In the genomic region with DNA sequence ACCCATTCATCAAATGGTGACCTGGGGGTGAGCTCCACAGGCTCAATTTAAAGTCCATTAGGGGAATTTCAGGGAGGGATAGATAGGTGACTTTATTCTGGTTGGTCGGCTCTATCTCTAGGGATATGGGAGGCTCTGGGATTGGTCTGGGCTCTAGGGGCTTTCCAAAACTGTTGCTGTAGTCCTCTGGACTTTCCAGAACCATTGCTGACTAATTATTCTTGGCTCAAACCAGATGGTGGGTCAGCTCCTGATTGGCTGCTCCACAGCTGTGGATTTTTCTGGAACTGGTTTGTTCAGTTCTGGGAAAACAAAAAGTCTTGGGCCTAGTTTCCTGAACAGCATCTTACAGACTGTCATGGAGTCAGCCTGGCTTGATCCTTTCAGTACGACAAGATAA, we compare ENCODE assay signal across 30 mouse cellular contexts.
DNase-seq lines count a peak whose midpoint lies in the region; ATAC-seq lines count a peak whose summit lies in the region.
"Had no signal": no experiment of that assay in that cellular context is flagged by ENCODE, and none has a peak within 500 bp of the region (broad histone marks: within the 10 kb centered on the region; RNA-seq: fewer than 3 reads in every experiment).

No protein-coding gene starts in this region.

- no peaks in the 10 kb centered on the region for H3K4me1 ChIP-seq in heart, embryonic 12.5 days (replicated peaks)
- H3K4me1 ChIP-seq in kidney, embryonic 16.5 days (ENCODE audit: insufficient read depth, low read length): no peaks in the 10 kb centered on the region
- no peaks in the 10 kb centered on the region for H3K4me1 ChIP-seq in hindbrain, embryonic 12.5 days
- H3K4me1 ChIP-seq: embryonic facial prominence, embryonic 12.5 days; embryonic facial prominence, embryonic 15.5 days; forebrain, embryonic 10.5 days; forebrain, embryonic 13.5 days; hindbrain, embryonic 10.5 days had no signal

- no peaks in the 10 kb centered on the region for H3K9me3 ChIP-seq in heart, embryonic 12.5 days (replicated peaks)
- H3K9me3 ChIP-seq in kidney, embryonic 16.5 days (ENCODE audit: low read length): no peaks in the 10 kb centered on the region
- H3K9me3 ChIP-seq in hindbrain, embryonic 12.5 days (replicated peaks): no peaks in the 10 kb centered on the region
- H3K9me3 ChIP-seq: embryonic facial prominence, embryonic 12.5 days; embryonic facial prominence, embryonic 15.5 days; forebrain, embryonic 10.5 days; forebrain, embryonic 13.5 days; hindbrain, embryonic 10.5 days had no signal

- WGBS in heart, embryonic 12.5 days: 85% methylated on average over 2 of the region's 2 CpGs
- WGBS in kidney, embryonic 16.5 days: 87% methylated on average over 2 of the region's 2 CpGs
- WGBS in hindbrain, embryonic 12.5 days: 82% methylated on average over 2 of the region's 2 CpGs

- no peak for ATAC-seq in heart, embryonic 12.5 days (ENCODE audit: insufficient number of reproducible peaks, low FRiP score)
- ATAC-seq in kidney, embryonic 16.5 days (ENCODE audit: low FRiP score, low TSS enrichment): 0 out of 2 replicates have a peak, but pooled peaks have one; percentile 19
- no peak for ATAC-seq in hindbrain, embryonic 12.5 days (ENCODE audit: low FRiP score)
- ATAC-seq: CD4-positive, CD25-positive, alpha-beta regulatory T cell, adult 4 months; forebrain, embryonic 13.5 days; forebrain, embryonic 16.5 days; hindbrain, postnatal 0 days; inflammation-experienced regulatory T-cells, adult 6 months; intestine, embryonic 16.5 days; Patski had no signal

- H3K27ac ChIP-seq in heart, embryonic 12.5 days (ENCODE audit: poor library complexity, severe bottlenecking): no peak overlapping the region
- H3K27ac ChIP-seq in kidney, embryonic 16.5 days (ENCODE audit: low read length): no peak overlapping the region
- H3K27ac ChIP-seq in hindbrain, embryonic 12.5 days: no peak overlapping the region
- H3K27ac ChIP-seq: embryonic facial prominence, embryonic 12.5 days; embryonic facial prominence, embryonic 15.5 days; forebrain, embryonic 10.5 days; forebrain, embryonic 13.5 days; hindbrain, embryonic 10.5 days; hindbrain, embryonic 14.5 days; hindbrain, postnatal 0 days had no signal

- H3K4me2 ChIP-seq in heart, embryonic 12.5 days: no peak overlapping the region
- no peak overlapping the region for H3K4me2 ChIP-seq in kidney, embryonic 16.5 days (replicated peaks; ENCODE audit: low read depth, low read length)
- H3K4me2 ChIP-seq in hindbrain, embryonic 12.5 days (replicated peaks): no peak overlapping the region
- H3K4me2 ChIP-seq: embryonic facial prominence, embryonic 12.5 days; embryonic facial prominence, embryonic 15.5 days; forebrain, embryonic 13.5 days; hindbrain, embryonic 14.5 days had no signal

- no peaks in the 10 kb centered on the region for H3K36me3 ChIP-seq in heart, embryonic 12.5 days
- H3K36me3 ChIP-seq in kidney, embryonic 16.5 days (ENCODE audit: insufficient read depth, low read length): no peaks in the 10 kb centered on the region
- H3K36me3 ChIP-seq in hindbrain, embryonic 12.5 days: no peaks in the 10 kb centered on the region
- H3K36me3 ChIP-seq: embryonic facial prominence, embryonic 12.5 days; embryonic facial prominence, embryonic 15.5 days; forebrain, embryonic 10.5 days; hindbrain, embryonic 10.5 days had no signal

- DNase-seq in heart, adult 18-20 months: peak; percentile 12 to 48
- DNase-seq in kidney, postnatal 4 days: no peak
- DNase-seq in adipocyte (ENCODE audit: low spot score): peak; percentile 23
- no peak for DNase-seq in embryo, embryonic 10.5 days (ENCODE audit: low spot score)
- DNase-seq: adrenal gland, adult 2 months; adrenal gland, postnatal 14 days; cerebellum, adult 11 months; cerebellum, adult 2 months; cerebellum, adult 9-11 months; cerebellum, postnatal 25 days; gastrocnemius, postnatal 10 days; gastrocnemius, postnatal 36 days; kidney, adult 18-20 months; kidney, adult 9 months had no signal

- no peaks in the 10 kb centered on the region for H3K27me3 ChIP-seq in heart, embryonic 12.5 days (replicated peaks)
- H3K27me3 ChIP-seq in kidney, embryonic 16.5 days (ENCODE audit: insufficient read depth, low read length): no peaks in the 10 kb centered on the region
- no peaks in the 10 kb centered on the region for H3K27me3 ChIP-seq in hindbrain, embryonic 12.5 days
- H3K27me3 ChIP-seq: embryonic facial prominence, embryonic 12.5 days; embryonic facial prominence, embryonic 15.5 days; forebrain, embryonic 13.5 days; Patski had no signal

- H3K9ac ChIP-seq in heart, embryonic 12.5 days: no peak overlapping the region
- H3K9ac ChIP-seq in kidney, embryonic 16.5 days (replicated peaks; ENCODE audit: low read length): no peak overlapping the region
- H3K9ac ChIP-seq in hindbrain, embryonic 12.5 days: no peak overlapping the region
- H3K9ac ChIP-seq: embryonic facial prominence, embryonic 12.5 days; embryonic facial prominence, embryonic 15.5 days; forebrain, embryonic 13.5 days; hindbrain, embryonic 14.5 days had no signal

- no peak overlapping the region for H3K4me3 ChIP-seq in heart, embryonic 12.5 days
- no peak overlapping the region for H3K4me3 ChIP-seq in kidney, embryonic 16.5 days (ENCODE audit: low read length)
- no peak overlapping the region for H3K4me3 ChIP-seq in hindbrain, embryonic 12.5 days
- H3K4me3 ChIP-seq: embryonic facial prominence, embryonic 12.5 days; embryonic facial prominence, embryonic 15.5 days; erythroblast, embryonic 14.5 days; forebrain, embryonic 10.5 days; forebrain, embryonic 13.5 days; hindbrain, embryonic 10.5 days had no signal

Comparison
In these comparisons a context has a peak if more than half of its experiments do, and no peak if none do; other contexts are left out.
1. DNase-seq: peak in heart, adult 18-20 months (2 of 2) and adipocyte (single experiment); none in kidney, postnatal 4 days (0 of 2) and embryo, embryonic 10.5 days (single experiment).